Mouse (Mus musculus): ENCODE data around the gene Oat. TPM values are rescaled to one million over a fixed set of nuclear protein-coding genes. Genes with fewer than 3 reads are reported as not detected.

Gene Oat
- 10 to 100 TPM; 36.3 to 37.0 TPM for total RNA-seq (2023)

GRCm38 (mm10) chr7:132576116-132576650 is at the start of gene Oat:
TSS of gene Oat (minus strand) at chr7:132576398.

GRCm38 (mm10) chr7:132610468-132611318 is 34.5 kb upstream of the Oat start, which contains the start of gene Lhpp:
TSS of gene Lhpp (plus strand) at chr7:132610638.

GRCm38 (mm10) chr7:132599071-132599975 is 23.1 kb upstream of the Oat start, which contains the start of gene Nkx1-2:
TSS of gene Nkx1-2 (minus strand) at chr7:132599637.

Other genes with a start within 250 kb of the Oat start
- gene Nkx1-2, start 23.2 kb upstream of the Oat start, total RNA-seq (2023) = not detected
- gene Lhpp, start 34.2 kb upstream of the Oat start, total RNA-seq (2023) = 1 to 10 TPM; 2.0 to 3.3 TPM
- gene Fam53b, start 237.5 kb upstream of the Oat start, total RNA-seq (2023) = 10 to 100 TPM; 62.6 to 64.3 TPM